Mouse (Mus musculus) kidney, adult 2 months (tissue): ENCODE results near the gene Snx33.

Experiments used
- CTCF ChIP-seq: fragments of 200-500 bp; conservative IDR thresholded peaks from 2 replicates; pipeline ENCODE4 v1.5.1; 2011; ENCODE audit warnings: low read depth, mild to moderate bottlenecking, control low read depth, low read length, moderate library complexity, mixed read lengths; ENCODE audit not compliant: insufficient read depth, insufficient read length
- POLR2A ChIP-seq: fragments of 200-500 bp; IDR thresholded peaks from one replicate; pipeline ENCODE4 v1.6.1; 2011; ENCODE audit warnings: low read depth, low read length, control low read depth

DNA sequence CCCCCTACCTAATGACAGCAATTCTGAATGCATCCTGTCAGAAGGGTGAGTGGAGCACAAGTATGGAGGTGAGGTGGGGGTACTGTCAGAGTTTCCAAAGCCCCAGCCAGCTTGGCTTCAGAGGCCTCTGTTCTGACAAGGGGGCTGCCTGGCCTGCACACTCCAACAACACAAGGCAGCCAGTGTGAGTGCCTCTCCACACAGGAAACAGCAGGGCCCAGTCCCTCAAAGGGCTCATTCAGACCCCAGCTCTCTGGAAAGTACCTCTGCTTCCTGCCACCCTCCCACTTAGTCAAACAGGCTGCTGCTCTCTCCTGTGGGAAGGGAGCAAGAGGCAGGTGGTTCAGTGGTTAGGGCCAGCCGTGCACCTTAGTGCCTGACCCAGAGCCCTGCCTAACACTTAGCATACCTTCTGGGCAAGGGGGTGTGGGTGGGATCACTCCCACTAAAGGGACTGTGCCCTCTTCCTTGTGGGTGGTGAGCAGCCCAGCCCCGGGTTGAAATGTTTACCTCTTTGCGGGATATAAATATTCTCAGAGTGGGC is 46.6 kb downstream of the Snx33 start:
- TF ChIP-seq CTCF (no peak), POLR2A (no peak)
